Mouse (Mus musculus): Measurements from ENCODE around the gene Lime1.
A peak's percentile ranks its signal among the peaks of the same experiment; 100 is the strongest.

Lime1 gene

GRCm38 (mm10) chr2:181391541-181391940, 11.7 kb downstream of the Lime1 start:
- no peak for DNase-seq

- DNase-seq, result peak; percentile 81
Observed at GRCm38 (mm10) chr2:181392600-181393213, 12.8 kb downstream of the Lime1 start.

GRCm38 (mm10) chr2:181394086-181394485, 14.2 kb downstream of the Lime1 start:
- DNase-seq, result no peak

- no peak for DNase-seq
Observed at GRCm38 (mm10) chr2:181397207-181397761, 17.4 kb downstream of the Lime1 start.

- DNase-seq, result no peak
Observed at GRCm38 (mm10) chr2:181401497-181401896, 21.6 kb downstream of the Lime1 start.

- DNase-seq, result no peak
Observed at GRCm38 (mm10) chr2:181403722-181404121, 23.8 kb downstream of the Lime1 start.

- DNase-seq, result no peak
Observed at GRCm38 (mm10) chr2:181409643-181410042, 29.8 kb downstream of the Lime1 start.

- peak; percentile 37 for DNase-seq
Observed at GRCm38 (mm10) chr2:181410760-181411473, 31.0 kb downstream of the Lime1 start.

GRCm38 (mm10) chr2:181413141-181413540, 33.3 kb downstream of the Lime1 start:
- DNase-seq, result no peak

- no peak for DNase-seq
Observed at GRCm38 (mm10) chr2:181415945-181416344, 36.1 kb downstream of the Lime1 start.

- no peak for DNase-seq
Observed at GRCm38 (mm10) chr2:181419359-181419758, 39.5 kb downstream of the Lime1 start.

GRCm38 (mm10) chr2:181420426-181420825, 40.5 kb downstream of the Lime1 start:
- DNase-seq, result no peak

GRCm38 (mm10) chr2:181420903-181421638, 41.2 kb downstream of the Lime1 start:
- DNase-seq, result no peak

GRCm38 (mm10) chr2:181423834-181424233, 44.0 kb downstream of the Lime1 start:
- no peak for DNase-seq
